19 mouse cellular contexts compared by ENCODE assay signal in genomic region chr2:124635271-124635865, GRCm38 (mm10).
DNase-seq lines count a peak whose midpoint lies in the region; ATAC-seq lines count a peak whose summit lies in the region.
"Had no signal": no experiment of that assay in that cellular context is flagged by ENCODE, and none has a peak within 500 bp of the region (broad histone marks: within the 10 kb centered on the region; RNA-seq: fewer than 3 reads in every experiment).

No protein-coding gene starts in this region.

- no peaks in the 10 kb centered on the region for H3K36me3 ChIP-seq in hindbrain, embryonic 12.5 days
- H3K36me3 ChIP-seq in hindbrain, embryonic 13.5 days = no peaks in the 10 kb centered on the region
- no peaks in the 10 kb centered on the region for H3K36me3 ChIP-seq in hindbrain, embryonic 15.5 days
- no peaks in the 10 kb centered on the region for H3K36me3 ChIP-seq in neural tube, embryonic 12.5 days
- H3K36me3 ChIP-seq: embryonic facial prominence, embryonic 10.5 days; heart, embryonic 13.5 days had no signal

- H3K9me3 ChIP-seq in hindbrain, embryonic 12.5 days (replicated peaks) = no peaks in the 10 kb centered on the region
- no peaks in the 10 kb centered on the region for H3K9me3 ChIP-seq in hindbrain, embryonic 13.5 days
- no peaks in the 10 kb centered on the region for H3K9me3 ChIP-seq in hindbrain, embryonic 15.5 days
- no peaks in the 10 kb centered on the region for H3K9me3 ChIP-seq in neural tube, embryonic 12.5 days
- H3K9me3 ChIP-seq: embryonic facial prominence, embryonic 10.5 days; heart, embryonic 13.5 days; megakaryocyte, embryonic 14.5 days had no signal

- WGBS in hindbrain, embryonic 12.5 days = 45% methylated on average over 8 of the region's 8 CpGs
- whole genome bisulfite sequencing in hindbrain, embryonic 13.5 days = 39% methylated on average over 8 of the region's 8 CpGs
- WGBS in hindbrain, embryonic 15.5 days = 38% methylated on average over 8 of the region's 8 CpGs
- 53% methylated on average over 8 of the region's 8 CpGs for WGBS in neural tube, embryonic 12.5 days

- H3K27me3 ChIP-seq in hindbrain, embryonic 12.5 days = no peaks in the 10 kb centered on the region
- no peaks in the 10 kb centered on the region for H3K27me3 ChIP-seq in hindbrain, embryonic 13.5 days
- no peaks in the 10 kb centered on the region for H3K27me3 ChIP-seq in hindbrain, embryonic 15.5 days
- H3K27me3 ChIP-seq in neural tube, embryonic 12.5 days (replicated peaks) = no peaks in the 10 kb centered on the region
- H3K27me3 ChIP-seq: heart, embryonic 13.5 days; megakaryocyte, embryonic 14.5 days had no signal

- no peak overlapping the region for H3K4me2 ChIP-seq in hindbrain, embryonic 12.5 days (replicated peaks)
- no peak overlapping the region for H3K4me2 ChIP-seq in hindbrain, embryonic 13.5 days
- no peak overlapping the region for H3K4me2 ChIP-seq in hindbrain, embryonic 15.5 days
- H3K4me2 ChIP-seq in neural tube, embryonic 12.5 days (replicated peaks) = no peak overlapping the region
- H3K4me2 ChIP-seq: heart, embryonic 13.5 days had no signal

- no peak overlapping the region for H3K4me3 ChIP-seq in hindbrain, embryonic 12.5 days
- no peak overlapping the region for H3K4me3 ChIP-seq in hindbrain, embryonic 13.5 days
- no peak overlapping the region for H3K4me3 ChIP-seq in hindbrain, embryonic 15.5 days
- no peak overlapping the region for H3K4me3 ChIP-seq in neural tube, embryonic 12.5 days
- H3K4me3 ChIP-seq: embryonic facial prominence, embryonic 10.5 days; heart, embryonic 13.5 days; megakaryocyte, embryonic 14.5 days had no signal

- no peak overlapping the region for H3K27ac ChIP-seq in hindbrain, embryonic 12.5 days
- H3K27ac ChIP-seq in hindbrain, embryonic 13.5 days = no peak overlapping the region
- peak overlapping the region; percentile 43 for H3K27ac ChIP-seq in hindbrain, embryonic 15.5 days (replicated peaks)
- H3K27ac ChIP-seq in neural tube, embryonic 12.5 days = no peak overlapping the region
- H3K27ac ChIP-seq: embryonic facial prominence, embryonic 10.5 days; heart, embryonic 13.5 days had no signal

- intact Hi-C loops in left cerebral cortex, postnatal 36 days (cut with DNase I) = no loop called here

- peaks cover 18% of the 10 kb centered on the region for H3K4me1 ChIP-seq in hindbrain, embryonic 12.5 days
- peaks cover 50% of the 10 kb centered on the region for H3K4me1 ChIP-seq in hindbrain, embryonic 13.5 days (replicated peaks)
- H3K4me1 ChIP-seq in hindbrain, embryonic 15.5 days (replicated peaks) = peaks cover 41% of the 10 kb centered on the region
- H3K4me1 ChIP-seq in neural tube, embryonic 12.5 days = peaks cover 28% of the 10 kb centered on the region

- peak; percentile 27 for DNase-seq in fibroblast of lung, adult 2 months (ENCODE audit: low read depth)
- no peak for DNase-seq in cerebellum, postnatal 14 days
- no peak for DNase-seq in left cerebral cortex, postnatal 36 days (ENCODE audit: low spot score in 2 of 2)
- DNase-seq: cerebellum, adult 11 months; cerebellum, postnatal 36 days; kidney, adult 18-20 months; kidney, postnatal 14 days; liver; liver, postnatal 0 days; lung, postnatal 14 days; right cerebral cortex, postnatal 4 days had no signal

- peak; percentile 22; the same call in 1 of the 2 replicates for ATAC-seq in hindbrain, embryonic 12.5 days (ENCODE audit: low FRiP score)
- ATAC-seq in hindbrain, embryonic 13.5 days (ENCODE audit: low FRiP score) = no peak
- peak; percentile 63 for ATAC-seq in hindbrain, embryonic 15.5 days (ENCODE audit: low FRiP score, low read depth)
- peak; percentile 35; the same call in 1 of the 2 replicates for ATAC-seq in neural tube, embryonic 12.5 days (ENCODE audit: low FRiP score, low read depth)
- ATAC-seq in monocyte, adult 5-6 weeks (replicated peaks; ENCODE audit: insufficient number of reproducible peaks, low FRiP score, low TSS enrichment, poor library complexity, severe bottlenecking) = no peak
- ATAC-seq: liver, postnatal 0 days had no signal

- no peak overlapping the region for H3K9ac ChIP-seq in hindbrain, embryonic 12.5 days
- H3K9ac ChIP-seq in hindbrain, embryonic 13.5 days = no peak overlapping the region
- H3K9ac ChIP-seq in hindbrain, embryonic 15.5 days = no peak overlapping the region
- H3K9ac ChIP-seq in neural tube, embryonic 12.5 days = no peak overlapping the region
- H3K9ac ChIP-seq: heart, embryonic 13.5 days; liver, postnatal 0 days had no signal

Comparison
In these comparisons a context has a peak if more than half of its experiments do, and no peak if none do; other contexts are left out.
1. ATAC-seq: peak in hindbrain, embryonic 12.5 days (single experiment), hindbrain, embryonic 15.5 days (single experiment) and neural tube, embryonic 12.5 days (single experiment); none in hindbrain, embryonic 13.5 days (single experiment) and monocyte, adult 5-6 weeks (single experiment).